Mouse (Mus musculus): ENCODE data around the gene Dcbld2. TPM values are rescaled to one million over a fixed set of nuclear protein-coding genes. Genes with fewer than 3 reads are reported as not detected.

Dcbld2 gene
- polyA plus RNA-seq, 1 experiment: 3.4 TPM

- H3K4me1 ChIP-seq (replicated peaks; ENCODE audit: control insufficient read depth, insufficient read depth, low read length): no peaks in the 10 kb centered on the region
- 94% methylated on average over 4 of the region's 4 CpGs for WGBS
Observed at GRCm38 (mm10) chr16:58446281-58447259, 38.3 kb downstream of the Dcbld2 start.

GRCm38 (mm10) chr16:58449073-58449472 is 40.8 kb downstream of the Dcbld2 start:
- H3K27me3 ChIP-seq (ENCODE audit: control insufficient read depth, insufficient read depth, low read length): no peaks in the 10 kb centered on the region
- H3K4me3 ChIP-seq (ENCODE audit: control insufficient read depth, insufficient read depth, low read length): no peak overlapping the region
- TF ChIP-seq CTCF (IDR thresholded peaks at IDR 0.05; ENCODE audit: borderline replicate concordance, control insufficient read depth, extremely low read depth, insufficient read depth, low read length, poor library complexity) (no peak), POLR2A (IDR thresholded peaks at IDR 0.05; ENCODE audit: control insufficient read depth, extremely low read depth, insufficient read depth, low read length, poor library complexity) (no peak)
- WGBS: 98% methylated on average over 4 of the region's 4 CpGs
- no peak overlapping the region for H3K27ac ChIP-seq (ENCODE audit: control insufficient read depth, insufficient read depth, low read length)
- no peaks in the 10 kb centered on the region for H3K36me3 ChIP-seq (ENCODE audit: control insufficient read depth, insufficient read depth, low read length)
- DNase-seq: no peak
- H3K4me1 ChIP-seq (replicated peaks; ENCODE audit: control insufficient read depth, insufficient read depth, low read length): no peaks in the 10 kb centered on the region

More at GRCm38 (mm10) chr16:58446281-58447259, 38.3 kb downstream of the Dcbld2 start:
- Histone ChIP-seq H3K4me3 (ENCODE audit: control insufficient read depth, insufficient read depth, low read length) (no peak overlapping the region), H3K27me3 (ENCODE audit: control insufficient read depth, insufficient read depth, low read length) (no peaks in the 10 kb centered on the region), H3K36me3 (ENCODE audit: control insufficient read depth, insufficient read depth, low read length) (no peaks in the 10 kb centered on the region), H3K27ac (ENCODE audit: control insufficient read depth, insufficient read depth, low read length) (no peak overlapping the region)
- TF ChIP-seq POLR2A (IDR thresholded peaks at IDR 0.05; ENCODE audit: control insufficient read depth, extremely low read depth, insufficient read depth, low read length, poor library complexity): no peak
- TF ChIP-seq CTCF (IDR thresholded peaks at IDR 0.05; ENCODE audit: borderline replicate concordance, control insufficient read depth, extremely low read depth, insufficient read depth, low read length, poor library complexity): no peak
- DNase-seq: no peak

GRCm38 (mm10) chr16:58450648-58451047 is 42.4 kb downstream of the Dcbld2 start:
- H3K27ac ChIP-seq (ENCODE audit: control insufficient read depth, insufficient read depth, low read length): no peak overlapping the region
- H3K4me1 ChIP-seq (replicated peaks; ENCODE audit: control insufficient read depth, insufficient read depth, low read length): no peaks in the 10 kb centered on the region
- DNase-seq: no peak
- no peaks in the 10 kb centered on the region for H3K27me3 ChIP-seq (ENCODE audit: control insufficient read depth, insufficient read depth, low read length)
- H3K4me3 ChIP-seq (ENCODE audit: control insufficient read depth, insufficient read depth, low read length): no peak overlapping the region
- 90% methylated on average over 6 of the region's 6 CpGs for WGBS
- TF ChIP-seq POLR2A (IDR thresholded peaks at IDR 0.05; ENCODE audit: control insufficient read depth, extremely low read depth, insufficient read depth, low read length, poor library complexity) (no peak), CTCF (IDR thresholded peaks at IDR 0.05; ENCODE audit: borderline replicate concordance, control insufficient read depth, extremely low read depth, insufficient read depth, low read length, poor library complexity) (no peak)
- H3K36me3 ChIP-seq (ENCODE audit: control insufficient read depth, insufficient read depth, low read length): no peaks in the 10 kb centered on the region

- H3K36me3 ChIP-seq (ENCODE audit: control insufficient read depth, insufficient read depth, low read length): no peaks in the 10 kb centered on the region
- TF ChIP-seq POLR2A (IDR thresholded peaks at IDR 0.05; ENCODE audit: control insufficient read depth, extremely low read depth, insufficient read depth, low read length, poor library complexity): no peak
- no peak for TF ChIP-seq CTCF (IDR thresholded peaks at IDR 0.05; ENCODE audit: borderline replicate concordance, control insufficient read depth, extremely low read depth, insufficient read depth, low read length, poor library complexity)
- WGBS: 98% methylated on average over 5 of the region's 5 CpGs
- H3K27me3 ChIP-seq (ENCODE audit: control insufficient read depth, insufficient read depth, low read length): no peaks in the 10 kb centered on the region
- H3K27ac ChIP-seq (ENCODE audit: control insufficient read depth, insufficient read depth, low read length): no peak overlapping the region
- no peaks in the 10 kb centered on the region for H3K4me1 ChIP-seq (replicated peaks; ENCODE audit: control insufficient read depth, insufficient read depth, low read length)
- no peak for DNase-seq
- no peak overlapping the region for H3K4me3 ChIP-seq (ENCODE audit: control insufficient read depth, insufficient read depth, low read length)
Observed at GRCm38 (mm10) chr16:58451647-58452046, 43.4 kb downstream of the Dcbld2 start.

- Histone ChIP-seq H3K36me3 (ENCODE audit: control insufficient read depth, insufficient read depth, low read length) (no peaks in the 10 kb centered on the region), H3K27ac (ENCODE audit: control insufficient read depth, insufficient read depth, low read length) (no peak overlapping the region), H3K4me3 (ENCODE audit: control insufficient read depth, insufficient read depth, low read length) (no peak overlapping the region), H3K27me3 (ENCODE audit: control insufficient read depth, insufficient read depth, low read length) (no peaks in the 10 kb centered on the region), H3K4me1 (replicated peaks; ENCODE audit: control insufficient read depth, insufficient read depth, low read length) (no peaks in the 10 kb centered on the region)
- no peak for DNase-seq
- 91% methylated on average over 3 of the region's 3 CpGs for WGBS
- no peak for TF ChIP-seq POLR2A (IDR thresholded peaks at IDR 0.05; ENCODE audit: control insufficient read depth, extremely low read depth, insufficient read depth, low read length, poor library complexity)
- TF ChIP-seq CTCF (IDR thresholded peaks at IDR 0.05; ENCODE audit: borderline replicate concordance, control insufficient read depth, extremely low read depth, insufficient read depth, low read length, poor library complexity): no peak
Observed at GRCm38 (mm10) chr16:58453138-58453537, 44.9 kb downstream of the Dcbld2 start.

- no peaks in the 10 kb centered on the region for H3K27me3 ChIP-seq (ENCODE audit: control insufficient read depth, insufficient read depth, low read length)
- DNase-seq: no peak
- no peaks in the 10 kb centered on the region for H3K4me1 ChIP-seq (replicated peaks; ENCODE audit: control insufficient read depth, insufficient read depth, low read length)
- TF ChIP-seq CTCF (IDR thresholded peaks at IDR 0.05; ENCODE audit: borderline replicate concordance, control insufficient read depth, extremely low read depth, insufficient read depth, low read length, poor library complexity) (no peak), POLR2A (IDR thresholded peaks at IDR 0.05; ENCODE audit: control insufficient read depth, extremely low read depth, insufficient read depth, low read length, poor library complexity) (no peak)
- H3K4me3 ChIP-seq (ENCODE audit: control insufficient read depth, insufficient read depth, low read length): no peak overlapping the region
- no peak overlapping the region for H3K27ac ChIP-seq (ENCODE audit: control insufficient read depth, insufficient read depth, low read length)
- no peaks in the 10 kb centered on the region for H3K36me3 ChIP-seq (ENCODE audit: control insufficient read depth, insufficient read depth, low read length)
Observed at GRCm38 (mm10) chr16:58453820-58454219, 45.6 kb downstream of the Dcbld2 start.

Measured in thymus, adult 2 months (tissue).